Mouse (Mus musculus) midbrain, postnatal 0 days (tissue): ENCODE measurements around the gene Nhsl2. TPM values are rescaled to one million over a fixed set of nuclear protein-coding genes. Genes with fewer than 3 reads are reported as not detected.

ENCODE experiments used
- ATAC-seq: fragments of 200-750 bp; cut with Nextera tagmentation; 2 replicates; pipeline ENCODE4 v1.8.0; 2017; ENCODE audit warnings: moderate number of reproducible peaks, mild to moderate bottlenecking, moderate TSS enrichment, moderate library complexity; ENCODE audit not compliant: low FRiP score
- DNase-seq: peaks from one replicate; pipeline ENCODE4 v3.0.0-alpha.2; 2015; ENCODE audit warnings: low spot score
- H3K27ac ChIP-seq: fragments of 300-500 bp; sonication (generic); 2 replicates; pipeline ENCODE4 v1.5.1; 2014; ENCODE audit warnings: low read depth, mild to moderate bottlenecking, low read length, mixed read lengths
- H3K27me3 ChIP-seq: fragments of 300-500 bp; sonication (generic); 2 replicates; pipeline ENCODE4 v1.6.1; 2014; ENCODE audit warnings: low read length, control low read depth, mixed read lengths; ENCODE audit not compliant: insufficient read depth
- H3K36me3 ChIP-seq: fragments of 300-500 bp; sonication (generic); 2 replicates; pipeline ENCODE4 v1.6.1; 2014; ENCODE audit warnings: low read length, control low read depth, mixed read lengths; ENCODE audit not compliant: insufficient read depth
- H3K4me1 ChIP-seq: fragments of 300-500 bp; sonication (generic); 2 replicates; pipeline ENCODE4 v1.6.1; 2014; ENCODE audit warnings: mild to moderate bottlenecking, control low read depth, antibody characterized with exemption, low read length, mixed read lengths; ENCODE audit not compliant: insufficient read depth
- H3K4me2 ChIP-seq: fragments of 300-500 bp; sonication (generic); 2 replicates; pipeline ENCODE4 v1.6.1; 2014; ENCODE audit warnings: low read depth, mild to moderate bottlenecking, low read length, mixed read lengths; ENCODE audit not compliant: poor library complexity, severe bottlenecking
- H3K4me3 ChIP-seq: fragments of 300-500 bp; sonication (generic); 2 replicates; pipeline ENCODE4 v1.5.1; 2014; ENCODE audit warnings: low read depth, mild to moderate bottlenecking, low read length, moderate library complexity
- H3K9ac ChIP-seq: fragments of 300-500 bp; sonication (generic); replicated peaks from 2 replicates; pipeline ENCODE4 v1.6.1; 2014; ENCODE audit warnings: mild to moderate bottlenecking, low read length, moderate library complexity, mixed read lengths; ENCODE audit not compliant: poor library complexity, severe bottlenecking
- H3K9me3 ChIP-seq: fragments of 300-500 bp; sonication (generic); 2 replicates; pipeline ENCODE4 v1.6.1; 2016; ENCODE audit warnings: low read length, control low read depth
- CTCF ChIP-seq: IDR thresholded peaks from 2 replicates; pipeline ENCODE4 v1.5.1; 2016; ENCODE audit warnings: antibody characterized with exemption, mild to moderate bottlenecking
- WGBS: fragments of 180-500 bp; shearing (Covaris S2); extraction: QIAGEN DNeasy Blood & Tissue Kit; methylation state at CpG from one replicate; pipeline ENCODE4 v1.1.7; 2014; 5-methylcytosine and 5-hydroxymethylcytosine counted together
- polyA plus RNA-seq: library from polyadenylated mRNA; unstranded; fragments of >200 nt; fragmentation: Nextera tagmentation; extraction: Ambion mirVana; gene quantifications from 2 replicates; pipeline ENCODE4 v1.2.1, GENCODE M21; 2015
- total RNA-seq: library from RNA; depleted of rRNA; stranded (reverse); fragments of >200 nt; gene quantifications from 2 replicates; pipeline ENCODE4 v1.2.3, GENCODE M21; 2014

Gene Nhsl2
- total and polyA plus RNA-seq, 2 experiments from 2014 or later, result 6.7 to 13.0 TPM

DNA sequence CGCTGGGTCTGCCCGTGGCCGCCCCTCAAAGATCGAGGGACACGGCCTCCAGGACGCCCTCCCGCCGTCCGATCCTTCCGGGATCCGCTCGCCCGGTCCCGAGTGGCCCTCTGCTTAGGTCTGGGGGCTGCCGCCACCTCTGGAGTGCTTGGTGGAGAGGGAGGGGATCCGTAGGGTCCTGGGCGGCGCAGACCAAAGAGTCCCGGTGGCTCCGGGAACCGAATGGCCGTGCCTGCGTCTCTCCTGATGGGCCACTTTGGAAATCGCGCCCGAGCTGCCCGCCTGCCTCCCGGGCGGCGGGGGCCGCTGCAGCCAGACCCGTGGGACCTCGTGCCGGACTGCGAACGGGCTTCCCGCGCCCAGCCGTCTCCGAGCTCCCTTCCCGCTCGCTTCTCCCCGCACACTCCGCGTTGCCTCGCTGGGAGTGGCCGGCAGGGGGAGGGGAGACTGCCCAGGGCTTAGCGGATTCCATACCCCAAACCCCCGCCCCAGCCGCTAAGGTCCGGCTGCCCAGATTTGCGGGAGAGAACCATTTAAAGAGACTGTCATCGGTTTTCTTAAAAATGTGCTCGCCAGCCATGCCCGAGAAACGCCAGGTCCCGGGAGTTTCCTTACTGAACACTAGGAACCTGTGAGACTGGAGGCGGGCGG lies 841 bp downstream of the Nhsl2 start:
- TF ChIP-seq CTCF, result peak; percentile 21; the same call in 1 of the 2 replicates
- no peaks in the 10 kb centered on the region for H3K9me3 ChIP-seq
- peaks cover 57% of the 10 kb centered on the region for H3K27me3 ChIP-seq
- no peaks in the 10 kb centered on the region for H3K36me3 ChIP-seq
- no peaks in the 10 kb centered on the region for H3K4me1 ChIP-seq
- H3K4me3 ChIP-seq, result peak overlapping the region; percentile 45
- ATAC-seq (no peak; the same call in 1 of the 2 replicates), DNase-seq (no peak)
- H3K9ac ChIP-seq, result no peak overlapping the region
- H3K27ac ChIP-seq, result no peak overlapping the region
- H3K4me2 ChIP-seq, result peak overlapping the region; percentile 63
- WGBS, result 14% methylated on average over 35 of the region's 59 CpGs

DNA sequence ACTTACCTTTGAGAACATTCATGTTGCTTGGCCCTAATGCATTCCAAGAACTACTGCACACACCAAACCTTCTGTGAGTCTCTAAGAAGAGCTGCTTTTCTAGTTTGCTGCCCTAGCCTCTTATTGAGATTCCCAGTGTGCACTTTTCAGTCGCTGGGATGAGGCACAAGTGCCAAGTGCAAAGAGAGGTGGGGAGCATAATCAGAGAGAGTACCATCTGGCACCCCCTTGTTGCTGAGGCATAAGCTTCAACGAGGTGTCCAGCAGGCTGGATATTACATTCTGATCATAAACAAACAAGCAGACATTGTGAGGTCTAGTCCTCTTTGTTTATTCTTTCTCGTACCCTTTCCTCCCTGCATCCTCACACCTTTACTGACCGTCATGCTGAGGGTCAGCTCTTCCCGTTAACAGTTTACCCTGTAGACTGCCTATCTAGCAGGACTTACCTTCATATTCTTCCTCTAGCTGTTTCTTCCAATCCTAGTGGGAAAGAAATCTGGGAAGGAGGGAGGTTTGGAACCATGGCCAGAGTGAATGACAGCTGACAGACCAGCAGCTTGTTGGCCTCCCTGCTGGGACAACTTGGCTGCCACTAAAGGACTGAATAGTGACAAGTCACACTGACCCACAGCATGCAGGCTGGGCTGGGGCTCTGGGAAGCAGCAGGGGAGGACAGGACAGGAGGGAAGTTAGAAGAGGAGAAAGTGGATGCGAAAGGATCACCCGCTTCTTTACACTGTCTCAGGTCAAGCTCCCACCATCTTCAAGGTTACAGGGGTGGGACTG lies 2.6 kb downstream of the Nhsl2 start:
- H3K4me1 ChIP-seq, result no peaks in the 10 kb centered on the region
- no peak overlapping the region for H3K4me3 ChIP-seq
- DNase-seq, result peak; percentile 22
- no peak for ATAC-seq
- H3K4me2 ChIP-seq, result no peak overlapping the region
- no peaks in the 10 kb centered on the region for H3K36me3 ChIP-seq
- 57% methylated on average over 7 of the region's 7 CpGs for WGBS
- TF ChIP-seq CTCF, result no peak
- H3K9ac ChIP-seq, result no peak overlapping the region
- H3K9me3 ChIP-seq, result no peaks in the 10 kb centered on the region
- peaks cover 52% of the 10 kb centered on the region for H3K27me3 ChIP-seq
- H3K27ac ChIP-seq, result no peak overlapping the region

DNA sequence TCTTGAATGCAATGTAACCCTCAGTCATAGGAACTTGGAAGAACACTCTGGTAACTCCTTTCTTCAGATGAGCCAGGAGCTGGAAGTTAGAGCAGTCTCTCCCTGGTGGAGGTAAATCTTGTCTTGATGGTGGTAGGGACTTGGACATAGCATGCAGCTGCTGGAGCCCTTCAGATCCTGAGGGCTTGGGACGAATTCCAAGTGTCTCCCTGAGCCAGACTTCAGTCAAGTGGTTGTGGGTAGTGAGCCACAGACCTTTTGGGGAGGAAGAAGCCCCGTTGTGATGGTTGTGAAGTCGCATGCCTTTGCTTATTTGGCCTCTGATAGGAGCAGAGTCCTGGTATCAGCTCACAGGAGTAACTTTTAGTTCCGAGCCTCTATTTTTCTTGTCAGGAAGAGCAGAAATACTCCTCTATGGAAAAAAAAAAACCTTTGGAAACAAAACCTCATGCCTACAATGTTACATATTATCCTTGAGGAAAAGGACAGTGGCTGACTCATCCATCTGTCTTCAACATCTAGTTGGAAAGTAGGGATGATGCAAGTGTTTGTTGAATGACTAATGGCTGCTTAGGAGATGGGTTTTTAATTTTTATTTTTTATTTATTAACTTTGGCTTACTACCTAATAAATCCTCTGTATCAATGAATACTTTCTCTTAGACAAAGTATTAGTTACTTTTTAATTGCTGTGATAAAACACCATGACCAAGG lies 14.6 kb downstream of the Nhsl2 start:
- no peaks in the 10 kb centered on the region for H3K9me3 ChIP-seq
- no peak overlapping the region for H3K27ac ChIP-seq
- no peak for ATAC-seq
- no peaks in the 10 kb centered on the region for H3K4me1 ChIP-seq
- 81% methylated on average over 4 of the region's 4 CpGs for WGBS
- H3K36me3 ChIP-seq, result no peaks in the 10 kb centered on the region
- no peak for TF ChIP-seq CTCF
- no peak for DNase-seq
- no peak overlapping the region for H3K9ac ChIP-seq
- H3K4me3 ChIP-seq, result no peak overlapping the region
- no peak overlapping the region for H3K4me2 ChIP-seq
- H3K27me3 ChIP-seq, result no peaks in the 10 kb centered on the region; the same call in 1 of the 2 replicates

DNA sequence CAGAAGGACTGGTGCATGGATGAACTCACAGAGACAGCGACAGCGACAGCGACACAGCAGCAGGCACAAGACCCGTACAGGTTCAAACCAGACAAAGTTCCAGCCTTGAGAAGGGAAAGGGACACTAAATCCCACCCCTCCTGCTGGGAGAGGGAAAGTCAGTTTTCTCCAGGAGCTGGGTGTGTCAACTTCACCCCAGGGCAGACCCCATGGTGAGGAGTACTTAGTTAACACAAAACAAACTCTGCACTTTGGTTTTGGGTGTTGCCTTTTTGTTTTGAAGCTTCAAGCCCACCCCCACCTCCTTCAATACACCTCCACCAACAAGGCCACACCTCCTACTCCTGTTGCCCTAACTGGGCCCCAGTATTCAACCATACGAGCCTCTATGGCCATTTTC lies 15.6 kb downstream of the Nhsl2 start:
- TF ChIP-seq CTCF, result no peak
- no peak overlapping the region for H3K9ac ChIP-seq
- H3K27me3 ChIP-seq, result peaks cover 3% of the 10 kb centered on the region; the same call in 1 of the 2 replicates
- no peak for ATAC-seq
- no peaks in the 10 kb centered on the region for H3K36me3 ChIP-seq
- 62% methylated on average over 5 of the region's 5 CpGs for WGBS
- DNase-seq, result no peak
- H3K4me3 ChIP-seq, result no peak overlapping the region
- no peak overlapping the region for H3K27ac ChIP-seq
- H3K9me3 ChIP-seq, result no peaks in the 10 kb centered on the region
- H3K4me1 ChIP-seq, result no peaks in the 10 kb centered on the region
- no peak overlapping the region for H3K4me2 ChIP-seq

DNA sequence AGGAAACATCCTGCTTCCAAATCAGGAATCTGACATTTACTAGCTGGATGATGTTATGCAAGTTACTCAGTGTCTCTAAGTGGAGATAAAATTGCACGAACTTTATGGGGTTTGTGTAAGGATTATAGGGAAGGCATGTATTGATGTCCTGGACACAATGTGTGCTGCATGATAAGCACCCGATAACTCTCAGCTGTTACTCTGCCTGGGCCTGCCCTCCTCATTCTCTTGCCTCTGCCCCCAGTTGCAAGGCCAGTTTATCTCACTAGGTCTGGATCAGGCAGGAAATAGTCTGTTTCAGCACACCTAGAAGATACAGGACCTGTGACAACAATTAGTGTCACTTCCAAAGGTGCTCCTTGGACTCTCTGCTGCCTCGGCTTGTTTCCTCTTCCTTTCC lies 25.0 kb downstream of the Nhsl2 start:
- H3K4me3 ChIP-seq, result no peak overlapping the region
- H3K36me3 ChIP-seq, result no peaks in the 10 kb centered on the region
- H3K4me1 ChIP-seq, result no peaks in the 10 kb centered on the region
- no peak overlapping the region for H3K4me2 ChIP-seq
- no peak for TF ChIP-seq CTCF
- H3K27ac ChIP-seq, result no peak overlapping the region
- ATAC-seq (no peak), DNase-seq (no peak)
- H3K9me3 ChIP-seq, result no peaks in the 10 kb centered on the region
- peaks cover 8% of the 10 kb centered on the region; the same call in 1 of the 2 replicates for H3K27me3 ChIP-seq
- no peak overlapping the region for H3K9ac ChIP-seq
- WGBS, result 74% methylated on average over 3 of the region's 3 CpGs
